Mouse (Mus musculus): ENCODE data around the gene Prph2. TPM values are rescaled to one million over a fixed set of nuclear protein-coding genes. Genes with fewer than 3 reads are reported as not detected.

Prph2 gene
- polyA plus RNA-seq, 1 experiment, result not detected

GRCm38 (mm10) chr17:46885910-46886643 is 24.2 kb upstream of the Prph2 start:
- no peaks in the 10 kb centered on the region; the same call in 1 of the 2 replicates for H3K4me1 ChIP-seq (ENCODE audit: control insufficient read depth, insufficient read depth, low read length)
- H3K27ac ChIP-seq (ENCODE audit: control insufficient read depth, insufficient read depth, low read depth, low read length, poor library complexity), result no peak overlapping the region; the same call in 1 of the 2 replicates
- 63% methylated on average over 17 of the region's 17 CpGs for WGBS
- H3K4me3 ChIP-seq (replicated peaks; ENCODE audit: control insufficient read depth, low read depth, low read length), result no peak overlapping the region
- peak; percentile 28; the same call in 1 of the 2 replicates for TF ChIP-seq POLR2A (IDR thresholded peaks at IDR 0.05; ENCODE audit: borderline replicate concordance, control insufficient read depth, low read depth, low read length)
- no peak for TF ChIP-seq CTCF (IDR thresholded peaks at IDR 0.05; ENCODE audit: control insufficient read depth, insufficient read depth, low read length)

DNA sequence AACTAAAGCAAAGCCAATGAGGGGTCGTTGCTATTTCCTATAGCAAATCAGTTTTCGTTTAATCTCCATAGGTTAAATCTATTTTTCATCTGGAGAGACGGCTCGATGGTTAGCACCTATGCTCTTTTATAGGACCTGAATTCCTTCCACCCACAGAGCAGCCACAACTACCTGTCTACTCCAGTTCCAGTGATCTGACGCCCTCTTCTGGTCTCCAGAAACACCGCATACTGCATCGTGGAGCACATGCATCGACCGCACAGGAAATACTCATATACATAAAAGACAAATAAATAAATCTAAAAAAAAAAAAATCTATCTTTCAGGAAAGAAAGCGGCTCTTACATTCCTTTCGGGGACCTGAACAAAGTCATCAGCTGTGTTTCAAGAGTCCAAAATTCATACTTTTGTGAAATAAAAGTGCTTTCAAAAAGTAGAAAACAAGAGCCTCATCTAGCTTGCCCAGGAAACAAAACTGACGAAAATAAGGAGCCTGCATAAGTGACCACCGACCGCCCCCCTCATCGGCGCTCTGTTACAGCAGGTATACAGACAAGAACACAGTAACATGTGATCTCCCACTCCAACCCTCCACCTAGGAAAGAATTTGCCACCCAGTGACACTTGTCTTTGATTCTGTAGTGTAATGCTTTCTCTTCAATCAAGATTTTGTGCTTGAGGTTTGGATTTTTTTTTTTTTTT is 21.6 kb upstream of the Prph2 start:
- Histone ChIP-seq H3K4me3 (replicated peaks; ENCODE audit: control insufficient read depth, low read depth, low read length) (no peak overlapping the region), H3K4me1 (ENCODE audit: control insufficient read depth, insufficient read depth, low read length) (peaks cover 2% of the 10 kb centered on the region; the same call in 1 of the 2 replicates), H3K27ac (ENCODE audit: control insufficient read depth, insufficient read depth, low read depth, low read length, poor library complexity) (no peak overlapping the region)
- TF ChIP-seq POLR2A (IDR thresholded peaks at IDR 0.05; ENCODE audit: borderline replicate concordance, control insufficient read depth, low read depth, low read length) (no peak), CTCF (IDR thresholded peaks at IDR 0.05; ENCODE audit: control insufficient read depth, insufficient read depth, low read length) (peak; percentile 67)
- 36% methylated on average over 16 of the region's 16 CpGs for WGBS

DNA sequence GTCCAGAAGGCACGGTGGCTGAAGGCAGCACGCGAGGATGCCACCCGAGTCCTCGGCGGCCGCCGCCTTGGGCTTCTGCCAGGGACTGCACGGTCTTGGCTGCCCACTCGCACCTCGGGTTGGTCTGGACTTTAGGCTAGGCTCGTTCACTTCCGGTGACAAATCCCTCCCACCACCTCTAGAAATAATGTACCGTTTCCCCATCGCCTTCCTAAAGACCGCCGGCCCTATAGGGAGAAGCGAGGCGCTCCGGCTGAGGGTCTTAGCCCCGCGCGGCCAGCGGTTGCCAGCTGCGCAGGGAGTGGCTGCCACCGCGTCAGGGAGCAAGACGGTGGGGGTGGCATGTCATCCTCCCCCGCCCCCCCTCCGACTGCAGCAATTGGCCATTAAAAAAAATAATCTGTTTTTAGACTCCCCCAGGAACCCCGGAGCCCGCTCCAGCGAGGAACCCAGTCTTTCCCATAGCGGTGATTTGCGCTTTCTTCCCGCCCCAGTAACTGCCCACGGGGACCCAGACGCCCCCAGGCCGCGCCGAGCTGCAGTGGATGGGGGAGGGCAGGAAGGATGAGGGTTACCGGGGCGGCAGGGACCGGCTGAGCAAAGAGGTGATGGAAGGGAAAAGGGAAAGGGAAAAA is 20.7 kb upstream of the Prph2 start:
- Histone ChIP-seq H3K27ac (ENCODE audit: control insufficient read depth, insufficient read depth, low read depth, low read length, poor library complexity) (peak overlapping the region; percentile 92), H3K4me1 (ENCODE audit: control insufficient read depth, insufficient read depth, low read length) (peaks cover 2% of the 10 kb centered on the region; the same call in 1 of the 2 replicates), H3K4me3 (replicated peaks; ENCODE audit: control insufficient read depth, low read depth, low read length) (peak overlapping the region; percentile 69)
- WGBS, result under 1% methylated on average over 44 of the region's 44 CpGs
- TF ChIP-seq CTCF (IDR thresholded peaks at IDR 0.05; ENCODE audit: control insufficient read depth, insufficient read depth, low read length) (no peak), POLR2A (IDR thresholded peaks at IDR 0.05; ENCODE audit: borderline replicate concordance, control insufficient read depth, low read depth, low read length) (peak; percentile 65; the same call in 1 of the 2 replicates)

DNA sequence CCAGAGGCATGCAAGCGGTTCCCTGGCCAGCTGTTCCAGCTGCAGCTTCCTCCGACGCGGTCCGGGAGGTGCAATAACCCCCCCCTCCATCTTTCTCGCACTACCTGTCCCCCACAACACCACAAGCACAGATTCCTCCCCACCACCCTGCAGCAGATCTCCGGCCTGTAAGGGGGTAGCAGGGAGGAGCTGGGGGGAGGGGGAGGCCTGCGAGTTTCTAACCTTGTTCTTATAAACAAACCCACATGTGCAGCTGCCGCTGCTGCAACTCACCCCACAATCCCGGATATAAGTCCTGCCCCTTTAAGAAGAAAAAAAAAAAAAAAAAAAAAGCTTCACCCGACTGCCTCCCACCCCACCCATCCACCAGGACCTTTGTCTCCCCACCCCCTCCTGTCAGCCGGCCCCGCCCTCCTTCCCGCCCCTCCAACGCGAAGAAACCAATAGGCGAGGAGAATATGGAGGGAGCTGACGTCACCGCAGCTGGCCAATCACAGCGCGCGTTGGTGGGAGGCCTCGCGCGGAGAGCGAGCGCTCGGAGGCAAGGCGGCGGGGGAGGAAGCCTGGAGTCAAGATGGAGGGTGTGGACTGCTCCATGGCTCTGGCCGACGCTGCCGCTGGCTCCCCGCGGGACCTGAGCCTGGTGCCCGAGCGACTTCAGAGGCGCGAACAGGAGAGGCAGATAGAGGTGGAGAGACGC is 20.0 kb upstream of the Prph2 start, which contains the start of gene Tbcc:
TSS of gene Tbcc (plus strand) at position 569 of the 700 bp plus-strand sequence.
- Histone ChIP-seq H3K4me3 (replicated peaks; ENCODE audit: control insufficient read depth, low read depth, low read length) (peak within 1 kb of the TSS; percentile 97), H3K4me1 (ENCODE audit: control insufficient read depth, insufficient read depth, low read length) (peaks cover 2% of the 10 kb centered on the region; the same call in 1 of the 2 replicates), H3K27ac (ENCODE audit: control insufficient read depth, insufficient read depth, low read depth, low read length, poor library complexity) (peak within 1 kb of the TSS; percentile 98)
- TF ChIP-seq POLR2A (IDR thresholded peaks at IDR 0.05; ENCODE audit: borderline replicate concordance, control insufficient read depth, low read depth, low read length) (peak; percentile 99), CTCF (IDR thresholded peaks at IDR 0.05; ENCODE audit: control insufficient read depth, insufficient read depth, low read length) (no peak)
- WGBS, result under 1% methylated on average over 40 of the region's 40 CpGs

DNA sequence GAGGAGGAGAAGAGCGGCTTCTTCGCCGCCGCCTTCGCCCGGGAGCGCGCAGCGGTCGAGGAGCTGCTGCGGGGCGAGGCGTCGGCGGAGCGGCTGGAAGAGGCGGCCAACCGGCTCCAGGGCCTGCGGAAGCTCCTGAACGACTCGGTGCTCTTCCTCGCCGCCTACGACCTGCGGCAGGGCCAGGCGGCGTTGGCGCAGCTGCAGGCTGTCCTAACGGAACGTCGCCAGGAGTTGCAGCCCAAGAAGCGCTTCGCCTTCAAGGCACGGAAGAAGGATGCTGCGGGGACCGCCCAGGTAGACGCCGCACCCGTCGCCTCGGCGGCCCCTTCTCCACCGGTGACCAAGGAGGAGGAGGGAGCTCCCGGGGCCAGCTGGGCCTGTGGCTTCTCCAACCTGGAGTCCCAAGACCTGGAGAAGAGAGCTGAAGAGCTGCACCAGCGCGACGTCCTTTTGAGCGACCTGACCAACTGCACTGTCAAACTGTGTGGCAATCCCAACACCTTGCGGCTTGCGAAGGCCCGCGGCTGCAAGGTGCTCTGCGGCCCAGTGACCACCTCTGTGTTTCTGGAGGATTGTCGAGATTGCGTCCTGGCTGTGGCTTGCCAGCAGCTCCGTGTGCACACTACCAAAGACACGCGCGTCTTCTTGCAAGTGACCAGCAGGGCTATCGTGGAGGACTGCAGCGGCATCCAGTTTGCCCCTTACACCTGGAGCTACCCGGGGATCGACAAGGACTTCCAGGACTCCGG is 19.2 kb upstream of the Prph2 start:
- WGBS, result 2% methylated on average over 64 of the region's 64 CpGs
- H3K27ac ChIP-seq (ENCODE audit: control insufficient read depth, insufficient read depth, low read depth, low read length, poor library complexity), result peak overlapping the region; percentile 98
- H3K4me1 ChIP-seq (ENCODE audit: control insufficient read depth, insufficient read depth, low read length), result peaks cover 2% of the 10 kb centered on the region; the same call in 1 of the 2 replicates
- no peak for TF ChIP-seq POLR2A (IDR thresholded peaks at IDR 0.05; ENCODE audit: borderline replicate concordance, control insufficient read depth, low read depth, low read length)
- TF ChIP-seq CTCF (IDR thresholded peaks at IDR 0.05; ENCODE audit: control insufficient read depth, insufficient read depth, low read length), result no peak
- H3K4me3 ChIP-seq (replicated peaks; ENCODE audit: control insufficient read depth, low read depth, low read length), result peak overlapping the region; percentile 97

- WGBS, result 90% methylated on average over 9 of the region's 9 CpGs
- no peak for TF ChIP-seq POLR2A (IDR thresholded peaks at IDR 0.05; ENCODE audit: borderline replicate concordance, control insufficient read depth, low read depth, low read length)
- TF ChIP-seq CTCF (IDR thresholded peaks at IDR 0.05; ENCODE audit: control insufficient read depth, insufficient read depth, low read length), result no peak
These were observed 14.8 kb upstream of the Prph2 start for GRCm38 (mm10) chr17:46895426-46895825.

More at GRCm38 (mm10) chr17:46895426-46895825, 14.8 kb upstream of the Prph2 start:
- H3K27ac ChIP-seq (ENCODE audit: control insufficient read depth, insufficient read depth, low read depth, low read length, poor library complexity), result no peak overlapping the region
- H3K4me1 ChIP-seq (ENCODE audit: control insufficient read depth, insufficient read depth, low read length), result peaks cover 2% of the 10 kb centered on the region; the same call in 1 of the 2 replicates
- H3K4me3 ChIP-seq (replicated peaks; ENCODE audit: control insufficient read depth, low read depth, low read length), result no peak overlapping the region

Data from bone marrow, adult 2 months (tissue).